8 mouse cellular contexts compared by ENCODE assay signal in the genomic region with DNA sequence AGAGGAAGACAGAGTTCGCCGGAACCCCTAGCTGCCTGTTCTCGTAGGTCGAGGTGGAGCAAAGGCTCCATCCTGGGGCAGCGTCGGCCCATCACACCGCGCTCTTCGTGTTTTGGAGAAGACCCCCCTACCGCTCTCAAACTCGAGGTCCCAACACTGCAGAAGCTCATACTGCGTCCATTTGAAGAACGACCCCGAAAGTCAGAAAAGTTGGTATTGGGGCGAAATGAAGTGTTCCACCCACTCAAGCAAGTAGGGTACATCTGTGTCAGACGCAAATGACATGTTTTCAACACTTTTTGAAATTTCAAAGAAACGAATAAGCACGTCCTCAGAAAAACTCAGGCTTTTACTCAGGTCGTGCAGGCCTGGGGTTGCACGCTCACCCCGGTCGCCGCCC. TPM values are rescaled to one million over a fixed set of nuclear protein-coding genes. Genes with fewer than 3 reads are reported as not detected.
A peak's percentile ranks its signal among the peaks of the same experiment; 100 is the strongest.
DNase-seq lines count a peak whose midpoint lies in the region; ATAC-seq and TF ChIP-seq lines count a peak whose summit lies in the region.

No protein-coding gene starts in this region.

- no peak for TF ChIP-seq POLR2A in cortical plate, adult 2 months (IDR thresholded peaks at IDR 0.05; ENCODE audit: extremely low read depth, insufficient read depth, low read length)

- no peaks in the 10 kb centered on the region for H3K9me3 ChIP-seq in kidney, embryonic 16.5 days (ENCODE audit: low read length)
- no peaks in the 10 kb centered on the region for H3K9me3 ChIP-seq in hindbrain, embryonic 16.5 days (ENCODE audit: control insufficient read depth, low read length)
- H3K9me3 ChIP-seq in midbrain, postnatal 0 days (ENCODE audit: low read length), result no peaks in the 10 kb centered on the region

- H3K36me3 ChIP-seq in kidney, embryonic 16.5 days (ENCODE audit: insufficient read depth, low read length), result peaks cover 29% of the 10 kb centered on the region
- peaks cover 23% of the 10 kb centered on the region for H3K36me3 ChIP-seq in hindbrain, embryonic 16.5 days (ENCODE audit: control insufficient read depth, insufficient read depth, low read length)
- peaks cover 30% of the 10 kb centered on the region for H3K36me3 ChIP-seq in midbrain, postnatal 0 days (ENCODE audit: insufficient read depth, low read length)

- intact Hi-C loops in gastrocnemius, postnatal 36 days (cut with DNase I), result no loop called here

- no peaks in the 10 kb centered on the region for H3K27me3 ChIP-seq in kidney, embryonic 16.5 days (ENCODE audit: insufficient read depth, low read length)
- H3K27me3 ChIP-seq in hindbrain, embryonic 16.5 days (replicated peaks; ENCODE audit: control insufficient read depth, insufficient read depth, low read length), result no peaks in the 10 kb centered on the region
- no peaks in the 10 kb centered on the region for H3K27me3 ChIP-seq in midbrain, postnatal 0 days (ENCODE audit: insufficient read depth, low read length)

- peak overlapping the region; percentile 97 for H3K4me2 ChIP-seq in kidney, embryonic 16.5 days (replicated peaks; ENCODE audit: low read depth, low read length)
- H3K4me2 ChIP-seq in hindbrain, embryonic 16.5 days (ENCODE audit: low read length), result peak overlapping the region; percentile 99
- H3K4me2 ChIP-seq in midbrain, postnatal 0 days (ENCODE audit: low read depth, low read length, poor library complexity, severe bottlenecking), result peak overlapping the region; percentile 65

- peak overlapping the region; percentile 70 for H3K9ac ChIP-seq in kidney, embryonic 16.5 days (replicated peaks; ENCODE audit: low read length)
- peak overlapping the region; percentile 71 for H3K9ac ChIP-seq in hindbrain, embryonic 16.5 days (ENCODE audit: low read depth, low read length)
- H3K9ac ChIP-seq in midbrain, postnatal 0 days (replicated peaks; ENCODE audit: low read length, poor library complexity, severe bottlenecking), result peak overlapping the region; percentile 14; the same call in 1 of the 2 replicates

- no peak for TF ChIP-seq CTCF in cortical plate, adult 2 months (IDR thresholded peaks at IDR 0.05; ENCODE audit: extremely low read depth, insufficient read depth, low read length)
- TF ChIP-seq CTCF in midbrain, postnatal 0 days (IDR thresholded peaks at IDR 0.05), result no peak

- peaks cover 25% of the 10 kb centered on the region for H3K4me1 ChIP-seq in kidney, embryonic 16.5 days (ENCODE audit: insufficient read depth, low read length)
- 0 out of 2 replicates have a peak, but pooled peaks cover 2% of the 10 kb centered on the region for H3K4me1 ChIP-seq in cortical plate, adult 2 months (ENCODE audit: control insufficient read depth, insufficient read depth, low read length)
- peaks cover 19% of the 10 kb centered on the region for H3K4me1 ChIP-seq in hindbrain, embryonic 16.5 days (ENCODE audit: control insufficient read depth, insufficient read depth, low read depth, low read length)
- H3K4me1 ChIP-seq in midbrain, postnatal 0 days (ENCODE audit: insufficient read depth, low read length), result peaks cover 8% of the 10 kb centered on the region; the same call in 1 of the 2 replicates

- DNase-seq in kidney, adult 9 months, result no peak
- DNase-seq in midbrain, postnatal 0 days (ENCODE audit: low spot score), result no peak
- DNase-seq in gastrocnemius, adult 8-10 months (ENCODE audit: low spot score in 2 of 2), result no peak
- DNase-seq in frontal cortex, postnatal 36 days (ENCODE audit: low spot score in 2 of 2), result no peak
- DNase-seq in gastrocnemius, postnatal 36 days, result no peak

- WGBS in kidney, embryonic 16.5 days, result under 1% methylated on average over 23 of the region's 23 CpGs
- WGBS in hindbrain, embryonic 16.5 days, result 0% methylated on average over 23 of the region's 23 CpGs
- WGBS in midbrain, postnatal 0 days, result under 1% methylated on average over 23 of the region's 23 CpGs

- no peak for ATAC-seq in kidney, embryonic 16.5 days (ENCODE audit: low FRiP score, low TSS enrichment)
- ATAC-seq in hindbrain, embryonic 16.5 days, result 0 out of 2 replicates have a peak, but pooled peaks have one; percentile 0
- ATAC-seq in midbrain, postnatal 0 days (ENCODE audit: low FRiP score), result no peak

- peak overlapping the region; percentile 83 for H3K27ac ChIP-seq in kidney, embryonic 16.5 days (ENCODE audit: low read length)
- no peak overlapping the region for H3K27ac ChIP-seq in cortical plate, adult 2 months (ENCODE audit: insufficient read depth, low read length)
- peak overlapping the region; percentile 82 for H3K27ac ChIP-seq in hindbrain, embryonic 16.5 days (ENCODE audit: low read depth, low read length)
- H3K27ac ChIP-seq in midbrain, postnatal 0 days (ENCODE audit: low read depth, low read length), result 0 out of 2 replicates have a peak overlapping the region, but pooled peaks have one; percentile 55

- peak overlapping the region; percentile 90 for H3K4me3 ChIP-seq in kidney, embryonic 16.5 days (ENCODE audit: low read length)
- peak overlapping the region; percentile 40 for H3K4me3 ChIP-seq in cortical plate, adult 2 months (ENCODE audit: insufficient read depth, low read length)
- H3K4me3 ChIP-seq in hindbrain, embryonic 16.5 days (ENCODE audit: low read length), result peak overlapping the region; percentile 69
- peak overlapping the region; percentile 96 for H3K4me3 ChIP-seq in midbrain, postnatal 0 days (ENCODE audit: low read depth, low read length)

RNA-seq across cellular contexts. Expression of a gene that starts 0.5 kb away (rescaled TPM):
- 13.5 and 15.1 TPM in 2 replicates for polyA plus RNA-seq in kidney, embryonic 16.5 days (2015; fragmentation: Nextera tagmentation; extraction: Ambion mirVana)
- polyA plus RNA-seq in cortical plate, adult 2 months (2012; rRNA removed), result 5.4 and 5.8 TPM in 2 replicates
- 10.1 and 10.4 TPM in 2 replicates for polyA plus RNA-seq in hindbrain, embryonic 16.5 days (2015; fragmentation: Nextera tagmentation; extraction: Ambion mirVana)
- total RNA-seq in midbrain, postnatal 0 days (2014; rRNA removed), result 11.5 and 14.9 TPM in 2 replicates
- polyA plus RNA-seq in midbrain, postnatal 0 days (2015; fragmentation: Nextera tagmentation; extraction: Ambion mirVana), result 8.6 TPM in 2 replicates
- total RNA-seq in gastrocnemius, adult 8-10 months (2022), result 1 to 10 TPM; 1.4 to 2.5 (median 2.0) TPM
- total RNA-seq in gastrocnemius, postnatal 36 days (2021), result 1 to 10 TPM; 2.0 to 2.1 TPM

RNA-seq across cellular contexts. Expression of a gene that starts 0.6 kb away (rescaled TPM):
- polyA plus RNA-seq in kidney, embryonic 16.5 days (2015; fragmentation: Nextera tagmentation; extraction: Ambion mirVana), result 40.3 and 78.3 TPM in 2 replicates
- polyA plus RNA-seq in cortical plate, adult 2 months (2012; rRNA removed), result 256 and 265 TPM in 2 replicates
- polyA plus RNA-seq in hindbrain, embryonic 16.5 days (2015; fragmentation: Nextera tagmentation; extraction: Ambion mirVana), result 93.2 and 132 TPM in 2 replicates
- total RNA-seq in midbrain, postnatal 0 days (2014; rRNA removed), result 109 and 113 TPM in 2 replicates
- polyA plus RNA-seq in midbrain, postnatal 0 days (2015; fragmentation: Nextera tagmentation; extraction: Ambion mirVana), result 209 TPM in 2 replicates
- 100 to 1,000 TPM; 112 to 158 (median 132) TPM for total RNA-seq in gastrocnemius, adult 8-10 months (2022)
- total RNA-seq in gastrocnemius, postnatal 36 days (2021), result 100 to 1,000 TPM; 148 to 163 TPM

RNA-seq across cellular contexts. Expression of a gene that starts 19.5 kb away (rescaled TPM):
- 3.9 and 4.4 TPM in 2 replicates for polyA plus RNA-seq in kidney, embryonic 16.5 days (2015; fragmentation: Nextera tagmentation; extraction: Ambion mirVana)
- polyA plus RNA-seq in cortical plate, adult 2 months (2012; rRNA removed), result 0.17 and 0.27 TPM in 2 replicates
- polyA plus RNA-seq in hindbrain, embryonic 16.5 days (2015; fragmentation: Nextera tagmentation; extraction: Ambion mirVana), result 0.35 and 0.89 TPM in 2 replicates
- total RNA-seq in midbrain, postnatal 0 days (2014; rRNA removed), result not detected in 2 replicates
- polyA plus RNA-seq in midbrain, postnatal 0 days (2015; fragmentation: Nextera tagmentation; extraction: Ambion mirVana), result 0.10 and 0.36 TPM in 2 replicates
- total RNA-seq in gastrocnemius, adult 8-10 months (2022), result not detected
- total RNA-seq in gastrocnemius, postnatal 36 days (2021), result not detected

RNA-seq across cellular contexts. Expression of a gene that starts 21.3 kb away (rescaled TPM):
- polyA plus RNA-seq in kidney, embryonic 16.5 days (2015; fragmentation: Nextera tagmentation; extraction: Ambion mirVana), result 76.3 and 78.3 TPM in 2 replicates
- polyA plus RNA-seq in cortical plate, adult 2 months (2012; rRNA removed), result 1.5 and 2.2 TPM in 2 replicates
- polyA plus RNA-seq in hindbrain, embryonic 16.5 days (2015; fragmentation: Nextera tagmentation; extraction: Ambion mirVana), result 22.8 and 25.9 TPM in 2 replicates
- total RNA-seq in midbrain, postnatal 0 days (2014; rRNA removed), result 15.5 and 23.5 TPM in 2 replicates
- 20.7 and 21.7 TPM in 2 replicates for polyA plus RNA-seq in midbrain, postnatal 0 days (2015; fragmentation: Nextera tagmentation; extraction: Ambion mirVana)
- under 1 TPM in 2 of 4 experiments, not detected in 2; 0.38 to 0.56 TPM for total RNA-seq in gastrocnemius, adult 8-10 months (2022)
- under 1 TPM in 1 of 2 experiments, not detected in 1; 0.59 TPM for total RNA-seq in gastrocnemius, postnatal 36 days (2021)

RNA-seq across cellular contexts. Expression of a gene that starts 21.8 kb away (rescaled TPM):
- polyA plus RNA-seq in kidney, embryonic 16.5 days (2015; fragmentation: Nextera tagmentation; extraction: Ambion mirVana), result 141 and 155 TPM in 2 replicates
- 38.6 and 38.8 TPM in 2 replicates for polyA plus RNA-seq in cortical plate, adult 2 months (2012; rRNA removed)
- 53.6 and 54.1 TPM in 2 replicates for polyA plus RNA-seq in hindbrain, embryonic 16.5 days (2015; fragmentation: Nextera tagmentation; extraction: Ambion mirVana)
- 39.1 and 47.1 TPM in 2 replicates for total RNA-seq in midbrain, postnatal 0 days (2014; rRNA removed)
- polyA plus RNA-seq in midbrain, postnatal 0 days (2015; fragmentation: Nextera tagmentation; extraction: Ambion mirVana), result 44.2 and 46.8 TPM in 2 replicates
- 10 to 100 TPM; 51.3 to 63.6 (median 53.6) TPM for total RNA-seq in gastrocnemius, adult 8-10 months (2022)
- total RNA-seq in gastrocnemius, postnatal 36 days (2021), result 10 to 100 TPM; 41.8 to 45.9 TPM

Comparison
In these comparisons a context has a peak if more than half of its experiments do, and no peak if none do; other contexts are left out.
1. H3K4me3 ChIP-seq: peak in every context shown above with its lines; median percentile 96 in midbrain, postnatal 0 days; 90 in kidney, embryonic 16.5 days; 69 in hindbrain, embryonic 16.5 days; 40 in cortical plate, adult 2 months.
2. H3K9ac ChIP-seq: peak in every context shown above with its lines; median percentile 71 in hindbrain, embryonic 16.5 days; 70 in kidney, embryonic 16.5 days; 14 in midbrain, postnatal 0 days.